Mouse (Mus musculus) limb, embryonic 14.5 days (tissue): ENCODE results near the gene H60c. TPM values are rescaled to one million over a fixed set of nuclear protein-coding genes. Genes with fewer than 3 reads are reported as not detected.
A peak's percentile ranks its signal among the peaks of the same experiment; 100 is the strongest.

Experiments used
- ATAC-seq: fragments of 200-750 bp; cut with Nextera tagmentation; 2 replicates; pipeline ENCODE4 v1.8.0; 2017; ENCODE audit warnings: low read depth, moderate number of reproducible peaks, moderate TSS enrichment; ENCODE audit not compliant: low FRiP score
- DNase-seq: peaks from one replicate; pipeline ENCODE4 v3.0.0-alpha.2; 2015; ENCODE audit warnings: low spot score
- H3K27ac ChIP-seq: fragments of 300-500 bp; sonication (generic); replicated peaks from 2 replicates; pipeline ENCODE4 v1.5.1; 2014; ENCODE audit warnings: low read depth, mild to moderate bottlenecking, low read length, moderate library complexity, mixed read lengths
- H3K27me3 ChIP-seq: fragments of 300-500 bp; sonication (generic); 2 replicates; pipeline ENCODE4 v1.6.1; 2014; ENCODE audit warnings: low read length, mixed read lengths; ENCODE audit not compliant: control insufficient read depth, insufficient read depth
- H3K36me3 ChIP-seq: fragments of 300-500 bp; sonication (generic); 2 replicates; pipeline ENCODE4 v1.6.1; 2014; ENCODE audit warnings: mild to moderate bottlenecking, low read length, moderate library complexity, mixed read lengths; ENCODE audit not compliant: control insufficient read depth, insufficient read depth
- H3K4me1 ChIP-seq: fragments of 300-500 bp; sonication (generic); 2 replicates; pipeline ENCODE4 v1.6.1; 2014; ENCODE audit warnings: antibody characterized with exemption, low read length, mixed read lengths; ENCODE audit not compliant: control insufficient read depth, insufficient read depth
- H3K4me2 ChIP-seq: fragments of 300-500 bp; sonication (generic); replicated peaks from 2 replicates; pipeline ENCODE4 v1.6.1; 2014; ENCODE audit warnings: low read depth, mild to moderate bottlenecking, low read length, moderate library complexity; ENCODE audit not compliant: severe bottlenecking
- H3K4me3 ChIP-seq: fragments of 300-500 bp; sonication (generic); replicated peaks from 2 replicates; pipeline ENCODE4 v1.5.1; 2014; ENCODE audit warnings: low read length
- H3K9ac ChIP-seq: fragments of 300-500 bp; sonication (generic); 2 replicates; pipeline ENCODE4 v1.6.1; 2014; ENCODE audit warnings: mild to moderate bottlenecking, low read depth, low read length, moderate library complexity; ENCODE audit not compliant: severe bottlenecking
- H3K9me3 ChIP-seq: fragments of 300-500 bp; sonication (generic); 2 replicates; pipeline ENCODE4 v1.6.1; 2016; ENCODE audit warnings: low read length; ENCODE audit not compliant: control insufficient read depth
- POLR2A ChIP-seq: fragments of 200-500 bp; IDR thresholded peaks from 2 replicates; pipeline ENCODE4 v1.8.0; 2012; ENCODE audit warnings: inconsistent platforms, mild to moderate bottlenecking, moderate library complexity, borderline replicate concordance; ENCODE audit not compliant: insufficient read depth, insufficient read length; ENCODE audit errors: extremely low read depth
- WGBS: fragments of 180-500 bp; shearing (Covaris S2); extraction: QIAGEN DNeasy Blood & Tissue Kit; methylation state at CpG from one replicate; pipeline ENCODE4 v1.1.7; 2014; 5-methylcytosine and 5-hydroxymethylcytosine counted together
- polyA plus RNA-seq, 2 experiments: library from polyadenylated mRNA; depleted of rRNA in 1 of 2; stranded (reverse) in 1 of 2; unstranded in 1 of 2; fragments of >200 nt; fragmentation: Nextera tagmentation in 1 of 2; extraction: Ambion mirVana in 1 of 2; gene quantifications; 2 replicates each; pipeline versions ENCODE4 v1.2.1 to v1.2.3; 2012 to 2014

Gene H60c
- polyA plus RNA-seq (2012; rRNA removed) (2.0 and 2.8 TPM in 2 replicates), polyA plus RNA-seq (2014; fragmentation: Nextera tagmentation; extraction: Ambion mirVana) (6.8 and 6.9 TPM in 2 replicates)

DNA sequence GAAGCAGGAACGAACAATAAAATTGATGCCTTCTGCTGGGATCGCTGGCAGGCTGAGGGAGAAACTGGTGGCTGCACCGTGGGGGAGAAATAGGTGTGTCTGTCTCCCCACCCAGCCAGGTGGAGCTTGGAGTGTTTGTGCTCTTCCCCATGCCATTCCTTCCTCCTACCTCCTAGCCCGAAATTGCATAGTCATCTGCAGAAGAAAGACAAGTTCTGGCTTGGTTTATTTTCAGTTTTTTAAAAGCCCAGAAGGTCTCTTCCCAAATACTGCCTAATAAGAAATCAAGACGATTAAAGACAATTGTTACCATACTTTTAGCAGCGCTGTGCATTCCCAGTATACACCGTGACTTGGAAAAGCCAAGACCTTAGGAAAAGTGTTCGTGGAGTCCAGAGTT lies at the start of gene H60c:
H60c (minus strand) TSS at position 101 of the 400 bp plus-strand sequence.
- Histone ChIP-seq H3K27me3 (no peaks in the 10 kb centered on the region), H3K9ac (no peak within 1 kb of the TSS), H3K4me2 (no peak within 1 kb of the TSS), H3K4me3 (no peak within 1 kb of the TSS), H3K27ac (no peak within 1 kb of the TSS), H3K4me1 (no peaks in the 10 kb centered on the region), H3K9me3 (no peaks in the 10 kb centered on the region), H3K36me3 (no peaks in the 10 kb centered on the region)
- no peak for ATAC-seq
- no peak for DNase-seq
- no peak for TF ChIP-seq POLR2A
- 64% methylated on average over 8 of the region's 8 CpGs for WGBS

DNA sequence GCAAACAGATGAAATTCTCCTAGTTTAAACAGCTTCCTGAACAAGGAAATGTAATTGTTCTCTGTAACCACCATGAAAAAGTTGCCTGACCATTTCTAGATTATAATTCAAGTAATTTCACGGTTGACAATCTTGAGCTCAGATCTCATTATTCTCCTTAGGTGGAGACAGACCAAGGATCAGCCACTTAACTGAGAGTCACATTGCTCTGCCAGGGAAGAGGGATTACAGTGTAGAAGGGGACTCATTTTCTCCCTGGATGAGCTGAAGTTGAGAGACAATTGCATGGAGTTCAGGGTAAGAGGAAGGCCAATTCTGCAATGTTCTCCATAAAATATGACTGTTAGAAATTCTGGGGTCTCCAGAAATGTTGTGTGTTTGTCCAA lies 41.2 kb upstream of the H60c start:
- ATAC-seq (no peak), DNase-seq (no peak)
- Histone ChIP-seq H3K4me2 (no peak overlapping the region), H3K4me3 (no peak overlapping the region), H3K4me1 (no peaks in the 10 kb centered on the region), H3K9ac (no peak overlapping the region), H3K36me3 (no peaks in the 10 kb centered on the region), H3K27me3 (no peaks in the 10 kb centered on the region), H3K27ac (no peak overlapping the region), H3K9me3 (no peaks in the 10 kb centered on the region)
- 79% methylated on average over 1 of the region's 1 CpGs for WGBS
- no peak for TF ChIP-seq POLR2A

DNA sequence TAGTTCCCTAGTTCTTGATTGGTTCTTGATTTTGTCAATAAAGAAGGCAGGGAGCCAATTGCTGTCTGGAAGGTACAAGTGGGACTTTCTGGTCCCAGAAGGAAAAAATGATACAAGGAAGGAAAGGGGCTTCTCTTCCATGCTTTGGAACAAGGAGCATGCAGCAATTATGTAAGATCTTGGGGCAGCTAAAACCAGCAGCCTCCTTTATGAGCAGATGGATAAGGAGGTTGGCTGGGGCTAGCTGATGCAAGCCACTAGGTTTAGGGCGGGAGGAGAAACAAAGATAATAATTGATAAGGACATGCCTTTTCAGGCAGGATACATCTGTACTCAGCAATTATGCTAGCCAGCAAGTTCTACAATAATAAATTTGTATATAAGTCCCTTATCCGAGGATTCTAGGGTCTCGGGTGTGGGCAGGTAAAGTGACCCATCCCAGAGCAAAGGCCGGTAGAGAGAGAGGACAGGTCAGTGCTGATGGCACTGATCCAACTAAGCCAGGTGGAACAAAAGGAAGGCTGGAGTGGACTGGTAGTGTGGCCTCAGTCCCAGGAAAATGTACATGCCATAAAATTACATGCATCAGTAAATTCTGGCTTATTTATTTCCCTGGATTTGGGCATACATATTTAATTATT lies 40.7 kb upstream of the H60c start:
- no peaks in the 10 kb centered on the region for H3K27me3 ChIP-seq
- no peak overlapping the region for H3K4me3 ChIP-seq
- H3K4me1 ChIP-seq, result no peaks in the 10 kb centered on the region
- no peak for DNase-seq
- H3K27ac ChIP-seq, result no peak overlapping the region
- no peak for TF ChIP-seq POLR2A
- no peak overlapping the region for H3K4me2 ChIP-seq
- ATAC-seq, result no peak
- H3K36me3 ChIP-seq, result no peaks in the 10 kb centered on the region
- WGBS, result 85% methylated on average over 4 of the region's 4 CpGs
- no peak overlapping the region for H3K9ac ChIP-seq
- no peaks in the 10 kb centered on the region for H3K9me3 ChIP-seq

DNA sequence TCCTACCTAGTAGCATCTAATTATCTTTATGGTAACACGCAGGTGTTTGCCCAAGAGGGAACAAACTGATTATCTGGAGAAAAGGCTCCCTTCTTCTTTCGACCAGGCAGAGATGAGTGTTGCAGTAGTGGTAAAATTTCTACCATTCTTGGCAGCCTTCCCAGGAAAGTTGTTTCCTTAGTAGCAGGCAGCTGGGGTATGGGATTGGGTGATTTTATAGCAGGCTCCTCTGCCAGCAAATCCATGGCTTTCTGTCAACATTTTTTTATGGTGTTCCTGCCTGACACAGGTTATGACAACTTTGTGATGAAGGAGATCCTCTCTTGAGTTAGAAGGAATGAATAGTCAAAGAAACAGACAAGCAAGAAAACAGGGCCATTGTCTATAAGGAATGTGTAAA lies 40.2 kb upstream of the H60c start:
- DNase-seq (peak; percentile 90), ATAC-seq (peak; percentile 30; the same call in 1 of the 2 replicates)
- H3K4me1 ChIP-seq, result no peaks in the 10 kb centered on the region
- WGBS, result 41% methylated on average over 2 of the region's 2 CpGs
- no peaks in the 10 kb centered on the region for H3K9me3 ChIP-seq
- H3K9ac ChIP-seq, result no peak overlapping the region
- H3K27ac ChIP-seq, result no peak overlapping the region
- H3K36me3 ChIP-seq, result no peaks in the 10 kb centered on the region
- H3K27me3 ChIP-seq, result no peaks in the 10 kb centered on the region
- TF ChIP-seq POLR2A, result no peak
- no peak overlapping the region for H3K4me3 ChIP-seq
- H3K4me2 ChIP-seq, result no peak overlapping the region

DNA sequence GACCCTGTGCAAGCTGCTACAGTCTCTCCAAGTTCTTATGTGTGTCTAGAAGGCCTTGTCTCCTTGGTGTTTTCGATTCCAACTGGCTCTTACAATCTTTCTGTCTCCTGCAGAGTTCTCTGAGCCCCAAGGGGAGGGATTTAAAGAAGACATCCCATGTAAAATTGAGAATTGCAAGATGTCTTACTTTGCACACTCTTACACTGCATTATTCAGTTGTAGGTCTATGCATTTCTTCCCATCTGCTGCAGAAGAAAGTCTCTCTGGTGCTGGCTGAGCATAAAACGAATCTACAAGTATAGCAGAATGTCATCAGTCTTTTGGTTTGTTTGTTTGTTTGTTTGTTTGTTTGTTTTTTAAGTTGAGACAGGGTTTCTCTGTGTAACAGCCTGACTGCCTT lies 26.4 kb upstream of the H60c start:
- no peak overlapping the region for H3K4me2 ChIP-seq
- H3K4me3 ChIP-seq, result no peak overlapping the region

More for the DNA sequence above, 26.4 kb upstream of the H60c start:
- Histone ChIP-seq H3K4me1 (no peaks in the 10 kb centered on the region), H3K9ac (no peak overlapping the region), H3K36me3 (no peaks in the 10 kb centered on the region), H3K27me3 (no peaks in the 10 kb centered on the region), H3K27ac (no peak overlapping the region), H3K9me3 (no peaks in the 10 kb centered on the region)
- WGBS, result 55% methylated on average over 2 of the region's 2 CpGs
- no peak for ATAC-seq
- DNase-seq, result no peak
- TF ChIP-seq POLR2A, result no peak
